Mouse (Mus musculus) spleen, postnatal 0 days (tissue): ENCODE data around the gene Zfp536. TPM values are rescaled to one million over a fixed set of nuclear protein-coding genes. Genes with fewer than 3 reads are reported as not detected.

Source experiments
- polyA plus RNA-seq: library from polyadenylated mRNA; unstranded; fragments of >200 nt; fragmentation: Nextera tagmentation; extraction: Ambion mirVana; gene quantifications from 2 replicates; pipeline ENCODE4 v1.2.1, GENCODE M21; 2015

Gene Zfp536
- polyA plus RNA-seq, result 0.06 TPM in 1 of 2 replicates, not detected in the other

GRCm38 (mm10) chr7:37773312-37773702 lies at the start of gene Zfp536:
Gene Zfp536, minus strand, starts transcription at chr7:37773641.

Other genes with a start within 250 kb of the Zfp536 start
- gene Uri1, start 249.9 kb upstream of the Zfp536 start, polyA plus RNA-seq, result 24.8 and 26.5 TPM in 2 replicates